Mouse (Mus musculus): Measurements from ENCODE around the gene Mst1r.

Gene Mst1r

DNA sequence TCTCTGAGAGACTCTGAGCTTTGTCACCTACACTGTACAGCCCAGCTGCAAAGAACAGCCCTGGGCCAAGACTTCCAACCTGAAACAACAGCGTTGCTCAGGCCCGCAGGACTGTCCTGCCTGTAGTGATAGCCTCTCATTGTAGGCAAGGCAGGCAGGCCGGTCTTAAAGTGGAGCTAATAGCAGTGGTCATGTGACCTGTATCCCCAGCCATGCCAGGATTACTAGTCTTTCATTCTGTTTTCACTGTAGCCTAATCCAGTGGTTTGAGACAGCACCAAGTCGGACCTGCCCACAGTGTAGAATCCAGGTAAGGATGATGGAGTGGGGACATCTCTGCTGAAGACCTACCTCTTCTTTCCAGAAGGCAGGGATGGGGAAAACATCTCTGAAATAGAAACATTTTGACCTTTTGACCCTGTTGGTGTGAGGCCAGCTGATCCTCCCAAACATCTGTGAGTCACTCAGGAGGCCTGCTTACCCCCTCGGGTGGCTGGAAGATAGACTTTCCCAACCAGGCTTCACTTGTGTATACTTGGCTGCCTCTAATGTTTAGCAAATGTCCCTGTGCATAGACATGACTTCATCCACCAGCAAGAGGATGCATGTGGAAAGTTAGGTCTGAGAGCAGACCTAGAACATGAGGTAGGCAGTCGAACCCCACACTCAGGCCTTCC, 49.1 kb downstream of the Mst1r start:
- DNase-seq (ENCODE audit: low spot score), result no peak

DNA sequence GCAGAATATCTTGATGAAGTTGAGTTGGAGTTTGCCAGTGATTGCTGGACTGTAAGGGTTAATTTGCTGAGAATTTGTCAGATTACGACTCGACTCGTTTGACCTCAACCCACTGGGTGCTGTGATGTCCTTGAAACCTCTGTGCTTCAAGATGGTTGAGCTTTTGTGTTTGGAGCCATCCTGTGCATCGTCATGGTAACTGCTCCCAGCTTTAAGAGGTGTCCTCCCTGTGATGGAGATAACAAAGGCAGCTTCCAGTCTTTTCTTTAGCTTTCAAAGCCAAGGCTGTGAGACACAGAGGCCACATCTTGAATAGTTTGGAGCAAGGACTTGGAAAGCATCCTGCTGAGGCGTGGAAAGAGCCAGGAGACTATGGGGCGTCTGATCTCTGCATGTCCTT, 50.5 kb downstream of the Mst1r start:
- DNase-seq (ENCODE audit: low spot score), result no peak

DNA sequence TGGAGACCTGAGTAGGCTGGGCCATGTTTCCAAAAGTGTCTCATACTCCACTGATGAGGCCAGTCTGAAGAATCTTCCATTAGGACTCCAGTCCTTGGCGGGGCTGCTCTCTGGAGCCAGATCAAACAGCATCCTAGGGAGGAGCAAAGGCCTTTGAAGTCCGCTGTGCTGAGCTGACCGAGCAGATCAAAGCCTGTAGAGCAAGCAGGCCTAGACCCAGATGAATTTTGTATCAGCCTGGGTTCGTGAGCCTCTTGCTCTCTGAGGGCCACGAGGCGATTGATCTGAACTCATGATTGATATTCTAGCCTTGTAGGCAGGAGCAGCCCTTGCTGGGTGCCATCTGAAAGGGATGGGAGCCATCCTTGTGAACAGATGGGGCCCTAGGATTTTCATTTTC, 53.2 kb downstream of the Mst1r start:
- DNase-seq (ENCODE audit: low spot score), result no peak

DNA sequence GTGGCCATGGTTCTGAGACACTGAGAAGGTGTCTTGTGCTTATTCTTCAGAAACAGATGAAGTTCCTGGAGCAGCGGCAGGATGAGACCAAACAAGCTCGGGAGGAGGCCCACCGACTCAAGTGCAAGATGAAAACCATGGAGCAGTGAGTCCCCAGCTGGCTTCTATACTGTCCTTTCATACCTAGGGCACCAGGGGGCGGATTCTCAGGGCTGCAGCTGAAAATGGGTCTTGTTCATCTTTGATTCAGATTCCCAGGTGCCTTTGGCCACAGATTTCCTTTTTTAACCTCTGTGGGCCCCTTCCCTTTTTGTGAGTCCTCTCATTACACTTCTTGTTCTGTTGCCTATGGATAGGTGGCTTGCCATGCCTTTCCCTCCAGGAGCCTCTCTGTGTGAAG, 54.3 kb downstream of the Mst1r start:
- no peak for DNase-seq (ENCODE audit: low spot score)

DNA sequence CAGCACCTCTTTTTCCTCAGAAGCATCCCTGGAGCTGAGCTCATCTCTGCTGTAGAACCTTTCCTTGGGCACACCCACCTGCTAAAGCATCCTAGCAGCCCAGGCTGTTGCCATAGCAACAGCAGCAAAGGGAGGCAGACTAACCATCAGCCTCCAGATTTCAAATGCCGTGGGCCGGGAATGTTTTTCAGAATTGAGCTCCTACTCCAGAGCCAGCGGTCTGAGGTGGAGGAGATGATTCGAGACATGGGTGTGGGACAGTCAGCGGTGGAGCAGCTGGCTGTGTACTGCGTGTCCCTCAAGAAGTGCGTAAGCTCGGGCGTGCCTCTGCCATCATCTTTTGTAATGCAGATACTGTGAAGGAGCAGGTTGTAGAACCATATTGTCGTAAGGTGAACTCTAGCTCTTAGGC, 54.7 kb downstream of the Mst1r start:
- DNase-seq (ENCODE audit: low spot score), result no peak

DNA sequence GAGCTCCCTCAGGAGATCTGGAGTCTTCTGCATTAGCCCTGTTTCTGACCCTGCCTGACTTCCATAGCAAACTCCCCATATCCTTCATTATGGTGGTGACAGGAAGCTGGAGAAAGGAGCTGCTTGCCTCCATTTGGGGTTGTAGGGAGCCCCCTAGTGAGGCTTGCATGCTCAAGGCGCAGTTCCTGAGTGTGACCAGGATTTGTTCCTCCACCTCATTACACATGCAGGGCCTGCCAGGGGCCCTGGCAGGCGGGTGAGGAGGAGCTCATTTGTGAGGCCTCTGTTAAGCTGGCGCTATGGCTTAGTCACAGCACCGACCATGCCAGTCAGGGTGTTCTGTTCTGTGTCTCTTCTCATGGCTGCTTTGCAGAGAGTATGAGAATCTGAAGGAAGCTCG, 55.2 kb downstream of the Mst1r start:
- no peak for DNase-seq (ENCODE audit: low spot score)

DNA sequence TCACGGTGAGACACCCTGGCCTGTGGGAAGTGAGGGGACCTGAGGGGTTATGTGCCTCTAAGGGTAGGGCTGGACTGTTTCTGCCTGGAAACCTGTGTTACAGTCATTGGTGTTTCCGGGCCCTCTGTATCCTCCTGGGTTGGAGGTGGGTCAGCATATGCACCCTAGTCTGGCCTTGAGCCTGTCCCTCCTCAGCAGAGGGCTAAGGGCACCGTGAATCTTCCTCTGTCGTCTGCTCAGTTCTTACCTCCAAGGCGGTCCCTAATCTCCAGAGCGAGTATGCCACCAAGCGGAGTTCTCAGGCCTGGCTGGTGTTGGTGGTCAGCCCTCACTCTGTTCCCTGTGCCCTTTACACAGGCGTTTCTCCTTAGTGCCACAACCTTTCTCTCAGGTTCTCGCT, 56.2 kb downstream of the Mst1r start:
- no peak for DNase-seq (ENCODE audit: low spot score)

DNA sequence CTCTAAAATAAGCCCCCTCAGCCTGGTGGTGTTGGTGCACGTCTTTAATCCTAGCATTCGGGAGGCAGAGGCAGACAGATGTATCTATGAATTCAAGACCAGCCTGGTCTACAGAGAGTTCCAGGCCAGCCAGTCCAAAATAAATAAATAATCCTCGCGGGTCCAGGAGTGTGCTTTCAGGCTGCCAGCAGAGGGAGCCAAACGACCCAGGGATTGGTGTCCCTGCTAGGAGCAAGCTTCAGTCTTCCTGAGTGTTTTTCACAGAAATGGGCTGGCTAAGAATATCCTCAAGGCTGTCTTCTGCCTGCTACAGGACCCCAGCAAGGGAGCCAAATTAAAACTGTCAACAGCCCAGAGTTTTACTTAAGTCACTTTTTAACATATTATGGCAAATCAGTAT, 57.0 kb downstream of the Mst1r start:
- peak; percentile 87 for DNase-seq (ENCODE audit: low spot score)

DNA sequence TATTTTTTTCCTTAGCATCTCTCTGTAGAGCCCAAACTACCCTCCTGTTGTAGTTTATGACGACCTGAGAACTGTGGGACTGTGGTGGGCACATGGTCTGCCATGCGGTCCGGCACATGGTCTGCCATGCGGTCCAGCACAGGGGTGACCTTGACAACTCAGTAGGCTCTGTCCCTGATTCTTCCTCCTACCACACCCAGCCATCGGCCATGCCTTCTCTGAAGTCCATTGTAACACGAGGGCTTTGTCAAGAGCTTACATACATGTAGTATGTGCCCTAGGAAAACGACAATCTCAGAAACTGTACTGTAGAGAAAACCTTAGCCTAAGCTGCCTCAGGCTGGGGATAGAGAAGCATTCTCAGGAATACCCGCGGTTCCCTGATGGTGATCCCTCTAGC, 58.0 kb downstream of the Mst1r start:
- DNase-seq (ENCODE audit: low spot score), result no peak

DNA sequence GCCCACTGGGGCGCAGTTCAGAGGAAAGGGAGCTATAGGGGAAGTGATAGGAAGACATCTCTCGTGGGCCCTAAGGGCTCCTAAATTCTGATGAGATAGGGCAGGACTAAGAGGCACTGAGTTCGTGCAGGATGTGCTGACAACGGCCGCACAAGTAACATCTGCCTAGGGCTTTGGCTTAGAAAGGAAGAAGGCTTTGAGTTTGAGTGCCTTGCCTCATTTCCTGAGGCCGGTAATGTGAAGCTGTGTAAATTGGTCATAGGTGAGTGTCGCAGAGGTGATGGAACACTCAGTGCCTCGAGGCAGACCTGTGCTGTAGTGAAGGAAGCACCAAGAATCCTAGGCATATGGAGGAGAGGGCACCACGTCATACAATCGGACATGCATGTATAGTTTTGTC, 60.0 kb downstream of the Mst1r start:
- DNase-seq (ENCODE audit: low spot score), result no peak

DNA sequence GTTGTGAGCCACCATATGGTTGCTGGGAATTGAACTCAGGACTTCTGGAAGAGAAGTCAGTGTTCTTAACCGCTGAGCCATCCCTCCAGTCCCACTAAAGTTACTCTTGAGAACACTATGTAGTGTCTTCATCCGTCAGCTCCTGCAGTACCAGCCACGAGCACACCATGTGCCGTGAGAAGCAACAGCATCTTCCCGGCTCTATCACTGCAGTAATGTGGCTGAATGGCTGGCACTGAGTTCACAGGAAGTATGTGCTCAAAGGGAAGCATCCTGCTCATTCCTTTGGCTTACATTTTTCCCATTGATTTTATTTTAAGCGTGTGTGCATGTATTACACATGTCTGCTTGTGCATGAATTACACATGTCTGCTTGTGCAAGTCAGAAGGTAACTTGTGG, 60.8 kb downstream of the Mst1r start:
- DNase-seq (ENCODE audit: low spot score), result no peak

DNA sequence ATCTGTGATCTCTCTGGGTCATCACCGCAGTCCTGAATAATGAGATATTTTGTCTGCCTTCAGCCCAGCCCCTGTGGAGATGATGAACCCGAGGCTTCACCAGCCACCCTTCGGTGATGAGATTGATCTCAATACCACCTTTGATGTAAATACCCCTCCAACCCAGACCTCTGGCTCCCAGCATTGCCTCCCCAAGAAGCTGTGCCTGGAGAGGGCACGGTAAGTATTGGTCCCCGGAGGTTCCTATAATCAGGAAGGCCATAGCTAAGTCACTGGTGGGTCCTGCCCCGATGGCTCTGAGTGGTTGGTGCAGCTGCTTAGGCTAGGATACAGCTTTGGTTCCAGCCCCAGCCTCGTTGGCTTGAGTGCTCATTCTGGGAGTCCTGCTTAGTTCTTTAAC, 61.9 kb downstream of the Mst1r start:
- DNase-seq (ENCODE audit: low spot score), result no peak
